Mouse (Mus musculus) liver, adult 2 months (tissue): ENCODE results near the gene Zfp982.

Experiments used
- CTCF ChIP-seq: fragments of 200-500 bp; IDR thresholded peaks from 2 replicates; pipeline ENCODE4 v1.5.1; 2011; ENCODE audit warnings: low read depth, low read length, control low read depth
- POLR2A ChIP-seq: fragments of 200-500 bp; IDR thresholded peaks from 2 replicates; pipeline ENCODE4 v1.6.1; 2011; ENCODE audit warnings: low read length, control low read depth; ENCODE audit not compliant: insufficient read depth; ENCODE audit errors: extremely low read depth

GRCm38 (mm10) chr4:147518981-147519380 is 26.8 kb downstream of the Zfp982 start:
- TF ChIP-seq POLR2A (no peak), CTCF (no peak)
